Mouse (Mus musculus): ENCODE measurements at regions not wholly inside any gene's neighbourhood (a gene's known extent, or its start where the extent isn't known, plus 50 kb on each side); places are given as distances from the start of the nearest gene placed in this dataset.

DNA sequence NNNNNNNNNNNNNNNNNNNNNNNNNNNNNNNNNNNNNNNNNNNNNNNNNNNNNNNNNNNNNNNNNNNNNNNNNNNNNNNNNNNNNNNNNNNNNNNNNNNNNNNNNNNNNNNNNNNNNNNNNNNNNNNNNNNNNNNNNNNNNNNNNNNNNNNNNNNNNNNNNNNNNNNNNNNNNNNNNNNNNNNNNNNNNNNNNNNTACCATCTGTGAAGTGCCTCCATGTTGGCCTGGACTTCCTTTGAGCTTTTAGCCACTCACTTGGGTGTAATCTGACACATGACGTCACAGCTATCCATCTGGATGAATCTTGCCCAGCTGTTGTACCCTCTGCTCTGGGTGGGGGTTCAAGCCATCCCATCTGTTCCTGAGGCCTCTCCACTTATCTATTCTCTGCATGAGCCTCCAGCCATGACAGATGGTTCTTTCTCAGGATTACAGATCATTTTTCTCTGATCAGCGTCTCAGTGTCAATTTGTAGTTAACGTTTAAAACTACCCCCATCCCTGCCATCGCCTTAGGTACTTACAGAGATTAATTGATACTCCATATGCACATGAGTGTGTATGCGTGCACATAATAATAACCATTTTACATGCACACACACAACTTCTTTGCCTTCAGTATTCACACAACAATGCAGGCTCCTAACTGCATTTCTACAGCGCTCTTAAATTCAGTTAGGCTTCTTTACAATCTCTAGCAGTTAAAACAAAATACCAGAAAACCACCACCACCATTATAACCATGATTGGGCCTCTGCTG lies 194.0 kb upstream of the Egfl6 start:
- TF ChIP-seq CTCF (IDR thresholded peaks at IDR 0.05; ENCODE audit: low read depth, low read length) = no peak
- no peak for TF ChIP-seq POLR2A (IDR thresholded peaks at IDR 0.05; ENCODE audit: extremely low read depth, insufficient read depth, low read length)
